Mouse (Mus musculus) skeletal muscle tissue, adult 2 months (tissue): ENCODE data around the gene Prdx1.
"Not testable (repeated sequence)": the region's sequence is repeated elsewhere in the genome, so short reads cannot be mapped to it uniquely, and the experiment has no call there.

Source experiments
- DNase-seq: peaks from one replicate; pipeline ENCODE4 v3.0.0-alpha.2; 2012; ENCODE audit warnings: low read depth, low spot score

The Prdx1 gene

GRCm38 (mm10) chr4:116677808-116678207, 7.5 kb upstream of the Prdx1 start:
- no peak for DNase-seq

- DNase-seq: no peak
Observed at GRCm38 (mm10) chr4:116679141-116679540, 6.2 kb upstream of the Prdx1 start.

DNA sequence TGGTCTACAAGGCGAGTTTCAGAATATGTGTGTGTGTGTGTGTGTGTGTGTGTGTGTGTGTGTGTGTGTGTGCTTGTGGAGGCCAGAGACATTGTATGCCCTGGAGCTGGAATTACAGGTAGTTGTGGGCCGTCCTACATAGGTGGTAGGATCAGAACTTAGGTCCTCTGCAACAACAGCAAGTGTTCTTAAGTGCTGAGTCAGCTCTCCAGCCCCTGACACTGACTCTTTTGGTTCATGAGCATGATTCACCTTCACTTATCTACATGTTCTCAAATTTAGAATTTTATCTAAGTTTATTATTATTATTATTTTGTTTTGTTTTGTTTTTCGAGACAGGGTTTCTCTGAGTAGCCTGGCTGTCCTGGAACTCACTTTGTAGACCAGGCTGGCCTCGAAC, 4.8 kb upstream of the Prdx1 start:
- not testable (repeated sequence) for DNase-seq

DNA sequence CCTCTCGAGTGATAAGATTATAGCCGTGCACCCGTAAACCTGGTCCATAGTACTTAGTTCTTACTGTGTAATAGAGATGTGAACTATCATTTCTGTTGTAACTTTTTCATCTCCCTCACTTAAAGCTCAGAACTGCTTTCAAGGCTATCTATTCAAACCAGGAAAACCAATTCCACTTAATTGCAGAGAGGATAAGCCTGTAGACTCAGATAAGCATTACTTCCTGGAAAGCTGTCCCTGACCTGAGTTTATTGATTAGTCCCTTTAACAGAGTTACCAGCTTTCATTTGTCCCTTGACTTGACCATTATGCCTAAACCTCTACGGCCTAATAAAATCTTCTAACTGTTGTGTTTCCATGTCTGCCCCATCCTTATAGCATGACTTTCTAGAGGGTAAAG, 1.4 kb upstream of the Prdx1 start:
- no peak for DNase-seq

- no peak for DNase-seq
Observed at GRCm38 (mm10) chr4:116684665-116685064, 679 bp upstream of the Prdx1 start.

GRCm38 (mm10) chr4:116687041-116687440, 1.7 kb downstream of the Prdx1 start:
- DNase-seq: no peak

DNA sequence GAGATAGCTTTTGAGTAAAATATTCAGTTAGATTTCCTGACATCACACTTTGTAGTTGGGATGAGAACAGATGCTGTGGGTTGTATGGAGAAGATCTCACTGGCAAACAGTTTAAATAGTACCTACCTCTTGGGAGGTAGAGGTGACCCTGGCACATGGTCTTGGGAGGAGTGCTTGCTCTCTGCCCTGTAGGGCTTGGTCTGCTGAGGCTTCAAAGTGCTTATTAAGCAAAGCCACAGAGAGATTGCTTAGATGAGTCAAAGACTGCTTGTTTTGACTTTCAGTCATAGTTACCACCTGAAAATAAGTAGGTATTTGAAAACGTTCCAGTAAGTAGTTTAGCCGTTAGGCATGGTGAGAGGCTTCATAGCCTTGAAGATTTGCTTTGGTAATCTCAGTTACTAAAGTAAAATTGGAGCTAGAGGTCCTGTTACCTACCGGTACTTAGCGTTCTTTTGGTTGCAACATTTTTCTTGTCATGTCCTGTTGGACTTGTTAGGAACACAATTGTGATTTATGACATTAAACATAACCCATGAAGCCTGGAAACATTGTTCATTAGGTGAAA, 4.0 kb downstream of the Prdx1 start:
- no peak for DNase-seq

DNA sequence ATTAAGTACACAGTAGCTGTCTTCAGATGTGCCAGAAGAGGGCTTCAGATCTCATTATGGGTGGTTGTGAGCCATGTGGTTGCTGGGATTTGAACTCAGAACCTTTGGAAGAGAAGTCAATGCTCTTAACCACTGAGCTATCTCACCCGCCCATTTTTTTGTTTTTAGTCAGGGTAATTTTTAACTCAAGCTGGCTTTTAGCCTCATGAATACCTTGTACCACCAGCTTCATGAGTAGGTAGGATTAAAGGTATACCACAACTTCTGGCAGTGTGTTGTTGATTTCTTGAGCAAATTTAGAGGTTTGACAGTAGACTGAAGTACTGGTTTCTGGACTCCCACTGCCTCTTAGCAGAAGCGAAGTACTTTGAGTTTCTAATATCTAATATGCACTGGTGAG, 6.8 kb downstream of the Prdx1 start:
- no peak for DNase-seq

GRCm38 (mm10) chr4:116693785-116694184, 8.4 kb downstream of the Prdx1 start:
- DNase-seq: no peak

DNA sequence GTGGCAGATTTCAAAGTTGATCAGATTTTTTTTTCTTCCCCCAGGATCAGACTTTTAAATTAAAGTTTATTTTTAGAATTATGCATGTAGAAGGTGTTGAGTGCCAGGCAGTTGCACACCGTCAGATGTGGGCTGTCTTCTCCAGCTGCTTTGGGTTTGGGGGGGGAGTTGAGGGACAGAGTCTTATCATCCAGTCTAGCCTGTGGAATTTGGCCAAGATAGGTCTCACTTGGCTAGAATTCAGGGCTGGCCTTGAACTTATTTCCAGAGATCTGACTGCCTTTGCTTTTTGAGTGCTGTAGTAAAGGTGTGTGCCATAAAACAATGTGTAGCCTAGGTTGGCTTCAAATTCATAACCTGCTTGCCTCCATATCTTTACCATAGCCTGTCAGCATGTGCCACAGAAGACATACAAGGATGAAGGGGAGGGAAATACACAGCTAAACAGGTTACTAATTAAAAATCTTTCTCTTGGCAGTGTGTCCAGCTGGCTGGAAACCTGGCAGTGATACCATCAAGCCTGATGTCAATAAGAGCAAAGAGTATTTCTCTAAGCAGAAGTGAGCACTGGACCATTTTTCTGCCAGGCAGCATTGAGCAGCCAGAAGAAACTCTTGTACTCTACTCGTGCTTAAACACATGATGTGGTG, 13.5 kb downstream of the Prdx1 start:
- no peak for DNase-seq

DNA sequence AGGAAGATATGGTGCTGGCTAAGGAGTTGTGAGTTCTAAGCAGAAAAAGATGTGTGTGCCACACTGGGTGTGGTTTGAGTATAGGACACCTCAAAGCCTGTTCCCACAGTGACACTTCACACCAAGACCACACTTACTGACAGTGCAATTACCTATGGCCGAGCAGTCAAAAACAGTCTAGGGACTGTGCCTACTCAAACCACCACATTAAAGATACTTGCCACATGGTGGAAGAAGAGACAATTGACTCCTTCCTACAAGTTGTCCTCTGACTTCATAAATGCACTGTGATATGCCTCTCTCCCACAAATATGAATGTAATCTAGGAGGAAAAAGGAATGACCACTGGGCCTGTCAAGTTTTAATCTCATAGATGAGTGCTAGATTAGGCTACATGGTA, 15.6 kb downstream of the Prdx1 start:
- DNase-seq: no peak

DNA sequence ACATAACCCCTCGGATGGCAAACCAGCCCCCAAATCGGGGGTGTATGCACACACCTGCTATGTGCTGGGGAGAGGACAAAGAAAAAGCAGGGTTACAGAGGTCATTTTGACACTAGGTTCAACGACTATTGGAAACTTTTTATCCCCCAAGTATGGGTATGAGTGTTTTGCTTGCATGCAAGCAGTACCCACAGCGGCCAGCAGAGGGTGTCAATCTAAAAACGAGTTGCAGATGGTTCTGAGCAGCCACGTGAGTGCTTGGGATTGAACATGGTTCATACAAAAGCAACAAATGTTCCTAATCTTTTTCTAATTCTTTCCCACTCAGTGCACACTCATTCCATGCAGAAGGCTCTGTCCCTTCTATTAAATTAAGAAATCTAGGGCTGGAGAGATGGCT, 18.5 kb downstream of the Prdx1 start:
- peak; percentile 57 for DNase-seq

GRCm38 (mm10) chr4:116707666-116708065, 22.3 kb downstream of the Prdx1 start:
- DNase-seq: no peak

GRCm38 (mm10) chr4:116708201-116708764, 22.9 kb downstream of the Prdx1 start, which contains the start of the genes Mmachc and Ccdc163:
Gene Mmachc (minus strand): TSS chr4:116708406.
Gene Ccdc163 (plus strand): TSS chr4:116708509.
- peak; percentile 97 for DNase-seq

DNA sequence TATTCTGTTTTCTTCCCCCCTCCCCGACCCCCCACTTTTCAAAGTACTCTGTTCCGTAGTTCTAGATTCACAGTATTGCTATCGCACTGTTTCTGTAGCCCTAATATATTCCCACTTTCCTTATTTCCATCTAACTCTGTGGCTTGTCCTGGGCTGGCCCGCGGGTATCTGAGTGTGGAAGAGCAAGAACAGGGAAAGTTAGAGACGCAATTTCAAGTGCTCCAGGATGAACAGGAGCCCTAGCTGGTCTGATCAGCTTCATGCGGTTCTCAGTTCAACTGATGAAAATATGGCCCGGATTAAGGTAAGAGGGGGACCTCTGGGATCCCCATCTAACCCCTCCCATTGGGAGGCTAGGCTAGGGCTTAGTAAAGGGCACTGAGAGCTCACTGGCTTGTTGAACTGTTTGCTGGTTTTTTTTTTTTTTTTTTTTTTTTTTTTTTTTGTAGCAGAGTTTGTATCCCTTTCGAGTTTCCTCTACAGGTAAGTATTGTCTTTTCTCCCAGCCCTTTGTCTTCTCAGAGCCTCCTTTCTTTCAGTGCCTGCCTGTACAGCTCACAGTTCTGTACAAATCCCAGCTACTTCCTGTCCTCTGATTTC, 23.5 kb downstream of the Prdx1 start:
- DNase-seq: no peak

- DNase-seq: no peak
Observed at GRCm38 (mm10) chr4:116710154-116710553, 24.8 kb downstream of the Prdx1 start.

GRCm38 (mm10) chr4:116712536-116712935, 27.2 kb downstream of the Prdx1 start:
- DNase-seq: no peak

- DNase-seq: peak; percentile 66
Observed at GRCm38 (mm10) chr4:116719396-116719795, 34.1 kb downstream of the Prdx1 start.

GRCm38 (mm10) chr4:116720343-116721097, 35.2 kb downstream of the Prdx1 start, which contains the start of gene Tesk2:
Gene Tesk2 (plus strand): TSS chr4:116720948.
- DNase-seq: peak; percentile 96

- DNase-seq: no peak
Observed at GRCm38 (mm10) chr4:116721098-116721628, 35.8 kb downstream of the Prdx1 start.

DNA sequence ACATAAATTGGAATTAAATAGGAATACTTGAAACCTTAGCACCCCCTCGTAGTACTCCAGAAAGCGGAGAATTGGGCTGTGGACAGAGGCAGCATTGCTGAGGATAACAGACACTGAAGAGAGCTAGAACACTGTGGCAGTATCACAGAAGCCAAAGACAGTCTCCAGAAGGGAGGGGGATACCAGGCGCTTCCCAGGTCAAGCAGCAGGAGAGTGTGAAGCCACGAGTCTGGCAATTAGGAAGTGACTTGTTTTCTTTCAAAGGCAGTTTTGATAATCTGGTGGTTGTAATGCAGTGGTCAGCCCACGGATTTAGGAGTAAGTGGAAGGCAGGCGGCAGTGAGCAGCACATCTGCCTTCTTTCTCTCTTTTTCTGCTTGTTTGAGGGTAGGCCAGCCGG, 36.9 kb downstream of the Prdx1 start:
- no peak for DNase-seq

- DNase-seq: no peak
Observed at GRCm38 (mm10) chr4:116725444-116725843, 40.1 kb downstream of the Prdx1 start.
